Mouse (Mus musculus) kidney, postnatal 0 days (tissue): Measurements from ENCODE around the gene Lpp. TPM values are rescaled to one million over a fixed set of nuclear protein-coding genes. Genes with fewer than 3 reads are reported as not detected.

Source experiments
- ATAC-seq: fragments of 200-750 bp; cut with Nextera tagmentation; replicated peaks from 2 replicates; pipeline ENCODE4 v1.8.0; 2017; ENCODE audit warnings: low read depth, moderate number of reproducible peaks, moderate TSS enrichment, moderate library complexity; ENCODE audit not compliant: low FRiP score
- DNase-seq: peaks from one replicate; pipeline ENCODE4 v3.0.0-alpha.2; 2016; ENCODE audit warnings: low spot score
- H3K27ac ChIP-seq: fragments of 300-500 bp; sonication (generic); 2 replicates; pipeline ENCODE4 v1.5.1; 2014; ENCODE audit warnings: mild to moderate bottlenecking
- H3K27me3 ChIP-seq: fragments of 300-500 bp; sonication (generic); 2 replicates; pipeline ENCODE4 v1.6.1; 2014; ENCODE audit warnings: low read length, mixed read lengths; ENCODE audit not compliant: insufficient read depth
- H3K36me3 ChIP-seq: fragments of 300-500 bp; sonication (generic); 2 replicates; pipeline ENCODE4 v1.6.1; 2014; ENCODE audit warnings: low read length, mixed read lengths; ENCODE audit not compliant: insufficient read depth
- H3K4me1 ChIP-seq: fragments of 300-500 bp; sonication (generic); replicated peaks from 2 replicates; pipeline ENCODE4 v1.6.1; 2014; ENCODE audit warnings: antibody characterized with exemption, low read length, mixed read lengths; ENCODE audit not compliant: insufficient read depth
- H3K4me2 ChIP-seq: fragments of 300-500 bp; sonication (generic); 2 replicates; pipeline ENCODE4 v1.6.1; 2014; ENCODE audit warnings: mild to moderate bottlenecking, low read length, moderate library complexity, mixed read lengths
- H3K4me3 ChIP-seq: fragments of 300-500 bp; sonication (generic); replicated peaks from 2 replicates; pipeline ENCODE4 v1.5.1; 2014; ENCODE audit warnings: low read depth, low read length
- H3K9ac ChIP-seq: fragments of 300-500 bp; sonication (generic); 2 replicates; pipeline ENCODE4 v1.6.1; 2014; ENCODE audit warnings: low read depth, low read length
- H3K9me3 ChIP-seq: fragments of 300-500 bp; sonication (generic); replicated peaks from 2 replicates; pipeline ENCODE4 v1.6.1; 2016; ENCODE audit warnings: low read length, inconsistent platforms, mixed read lengths
- CTCF ChIP-seq: IDR thresholded peaks from 2 replicates; pipeline ENCODE4 v1.5.1; 2016; ENCODE audit warnings: antibody characterized with exemption, low read depth, mild to moderate bottlenecking, moderate library complexity
- WGBS: fragments of 180-500 bp; shearing (Covaris S2); extraction: QIAGEN DNeasy Blood & Tissue Kit; methylation state at CpG from one replicate; pipeline ENCODE4 v1.1.7; 2014; 5-methylcytosine and 5-hydroxymethylcytosine counted together
- polyA plus RNA-seq: library from polyadenylated mRNA; unstranded; fragments of >200 nt; fragmentation: Nextera tagmentation; extraction: Ambion mirVana; gene quantifications from 2 replicates; pipeline ENCODE4 v1.2.1, GENCODE M21; 2015

Lpp gene
- polyA plus RNA-seq, 1 experiment from 2014 or later, result 32.9 TPM

DNA sequence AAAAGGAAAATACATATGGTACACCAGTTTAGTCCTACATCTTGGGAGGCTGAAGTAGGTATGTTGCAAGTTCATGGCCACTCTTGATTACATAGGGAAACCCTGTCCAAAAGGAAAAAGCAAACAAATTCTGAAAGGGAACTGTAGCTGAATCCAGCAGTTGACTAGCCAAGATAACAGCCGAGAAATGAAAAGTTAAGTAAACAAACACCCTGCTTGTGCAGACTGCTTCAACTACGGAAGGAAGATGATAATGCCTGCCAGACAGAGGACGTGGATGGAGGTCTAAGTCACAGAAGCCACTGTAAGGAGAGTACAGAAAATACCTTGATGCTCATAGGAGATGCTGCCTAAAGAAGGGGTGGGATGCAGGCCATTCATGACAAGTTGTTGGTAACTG lies 504.3 kb downstream of the Lpp start:
- Histone ChIP-seq H3K4me1 (peaks cover 26% of the 10 kb centered on the region), H3K27ac (no peak overlapping the region), H3K27me3 (no peaks in the 10 kb centered on the region), H3K9me3 (no peaks in the 10 kb centered on the region), H3K4me2 (no peak overlapping the region), H3K4me3 (no peak overlapping the region), H3K9ac (no peak overlapping the region), H3K36me3 (no peaks in the 10 kb centered on the region)
- no peak for TF ChIP-seq CTCF
- no peak for DNase-seq
- WGBS, result 35% methylated on average over 3 of the region's 3 CpGs
- no peak for ATAC-seq

DNA sequence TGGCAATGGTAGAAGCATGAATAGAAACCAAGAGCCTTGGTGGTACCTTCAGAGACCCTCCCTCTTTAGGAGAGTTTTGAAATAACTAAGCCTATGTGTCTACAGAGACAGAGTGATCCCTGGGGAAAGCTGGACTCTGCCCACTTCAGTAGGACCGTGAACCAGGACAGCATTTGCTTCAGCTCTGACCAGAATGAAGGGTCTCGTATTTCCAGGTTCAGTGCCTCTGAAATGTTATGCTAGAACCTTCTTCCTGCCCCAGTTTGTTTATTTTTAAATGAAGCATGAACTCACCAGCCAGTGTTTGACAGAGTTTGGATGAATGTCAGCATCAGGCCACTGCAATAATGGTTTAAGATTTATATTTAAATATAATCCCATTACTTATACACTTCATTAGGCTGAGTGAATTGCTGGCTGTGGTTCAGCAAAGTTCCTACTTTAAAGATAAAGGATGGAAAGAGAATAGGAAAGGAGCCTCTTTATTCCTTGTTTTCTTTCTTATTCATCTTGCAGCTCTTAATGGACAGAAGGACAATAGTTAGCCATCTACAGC lies 507.0 kb downstream of the Lpp start:
- DNase-seq, result peak; percentile 80
- 22% methylated on average over 2 of the region's 2 CpGs for WGBS

DNA sequence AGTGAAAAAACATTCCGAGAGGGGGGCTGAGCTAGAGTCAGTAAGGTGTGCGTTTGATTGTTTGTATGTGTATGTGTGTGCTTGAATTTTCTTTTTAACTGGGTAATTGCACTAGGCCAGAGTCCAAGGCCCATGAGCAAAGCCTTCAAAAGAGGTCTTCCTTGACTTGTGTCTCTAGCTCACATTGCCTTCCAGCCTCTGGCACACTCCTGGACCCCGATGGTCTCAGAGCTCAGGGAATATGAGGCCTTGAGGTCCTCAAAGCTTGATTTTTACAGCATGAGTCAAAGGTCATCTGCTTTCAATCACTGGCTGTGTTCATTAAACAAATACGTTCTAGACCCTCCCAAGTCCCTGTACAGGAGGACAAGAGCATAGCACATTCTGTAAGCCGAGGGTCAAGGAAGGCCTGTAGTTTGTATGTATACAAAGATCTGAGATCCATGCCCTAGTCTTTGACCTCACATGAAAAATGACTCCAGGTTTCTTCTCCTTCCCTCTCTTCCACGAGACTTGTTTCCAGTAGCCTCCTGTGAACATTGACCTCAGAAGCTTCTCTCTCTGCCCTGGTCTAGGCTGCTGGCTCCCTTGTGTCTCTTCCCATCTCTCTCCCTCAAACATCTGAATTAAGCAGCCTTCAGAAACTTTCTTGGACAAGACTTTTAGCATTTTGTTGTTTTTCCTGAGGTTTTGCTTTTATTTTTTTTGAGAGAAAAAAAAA lies 508.0 kb downstream of the Lpp start:
- 40% methylated on average over 6 of the region's 6 CpGs for WGBS
- TF ChIP-seq CTCF, result no peak
- Histone ChIP-seq H3K4me3 (no peak overlapping the region), H3K9me3 (no peaks in the 10 kb centered on the region), H3K27me3 (no peaks in the 10 kb centered on the region), H3K4me2 (no peak overlapping the region), H3K9ac (no peak overlapping the region), H3K4me1 (peaks cover 26% of the 10 kb centered on the region), H3K36me3 (no peaks in the 10 kb centered on the region), H3K27ac (no peak overlapping the region)
- DNase-seq (no peak), ATAC-seq (no peak)

More for the DNA sequence above, 507.0 kb downstream of the Lpp start:
- Histone ChIP-seq H3K27me3 (no peaks in the 10 kb centered on the region), H3K9ac (no peak overlapping the region), H3K9me3 (no peaks in the 10 kb centered on the region), H3K27ac (0 out of 2 replicates have a peak overlapping the region, but pooled peaks have one; percentile 14), H3K4me1 (peaks cover 26% of the 10 kb centered on the region), H3K4me2 (no peak overlapping the region), H3K4me3 (no peak overlapping the region), H3K36me3 (no peaks in the 10 kb centered on the region)
- TF ChIP-seq CTCF, result no peak
- no peak for ATAC-seq

DNA sequence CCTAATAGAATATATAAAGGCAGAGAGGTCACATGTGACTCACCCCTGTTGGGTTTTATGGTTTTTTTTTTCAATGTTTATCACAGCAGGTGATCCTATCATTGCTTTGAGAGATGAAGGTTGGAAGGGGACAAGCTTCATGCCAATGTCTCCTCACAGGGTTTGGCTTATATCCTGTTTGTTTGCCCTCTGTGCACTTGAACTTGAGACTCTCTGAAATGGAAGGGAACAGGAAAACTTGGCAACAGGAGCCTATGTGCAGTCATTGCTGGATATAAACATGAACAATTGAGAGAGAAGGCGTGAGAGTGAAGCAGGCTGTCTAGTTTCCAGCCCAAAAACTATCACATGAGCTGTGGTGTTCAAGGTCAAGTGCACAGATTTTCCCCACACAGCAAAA lies 508.8 kb downstream of the Lpp start:
- H3K4me1 ChIP-seq, result peaks cover 26% of the 10 kb centered on the region
- no peak overlapping the region for H3K4me3 ChIP-seq
- ATAC-seq (no peak), DNase-seq (no peak)
- H3K9me3 ChIP-seq, result no peaks in the 10 kb centered on the region
- no peak for TF ChIP-seq CTCF
- H3K4me2 ChIP-seq, result no peak overlapping the region
- H3K36me3 ChIP-seq, result no peaks in the 10 kb centered on the region
- H3K9ac ChIP-seq, result no peak overlapping the region
- H3K27me3 ChIP-seq, result no peaks in the 10 kb centered on the region
- H3K27ac ChIP-seq, result no peak overlapping the region
- 77% methylated on average over 1 of the region's 1 CpGs for WGBS

DNA sequence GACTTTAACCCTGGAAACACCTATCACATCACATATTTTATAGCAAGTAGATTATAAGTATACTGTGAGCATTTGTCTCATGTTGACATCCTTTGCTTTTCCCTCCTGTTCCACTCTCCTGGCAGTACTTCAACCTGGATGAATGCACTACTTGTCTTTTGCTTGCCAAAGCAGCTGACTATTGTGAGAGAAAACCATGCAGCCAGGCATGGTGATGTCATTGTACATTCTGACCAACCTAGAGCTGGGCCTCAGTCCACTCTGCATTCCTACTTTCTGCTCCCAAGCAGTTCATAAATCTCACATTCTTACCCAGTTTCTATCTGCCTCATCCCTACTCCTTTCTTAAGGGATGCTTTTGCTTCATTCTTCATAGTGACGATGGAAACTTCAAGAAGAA lies 515.6 kb downstream of the Lpp start:
- Histone ChIP-seq H3K4me1 (no peaks in the 10 kb centered on the region), H3K27me3 (no peaks in the 10 kb centered on the region), H3K27ac (no peak overlapping the region), H3K9ac (no peak overlapping the region), H3K36me3 (no peaks in the 10 kb centered on the region), H3K4me2 (no peak overlapping the region), H3K4me3 (no peak overlapping the region), H3K9me3 (no peaks in the 10 kb centered on the region)
- ATAC-seq (no peak), DNase-seq (no peak)
- WGBS, result 87% methylated on average over 1 of the region's 1 CpGs
- no peak for TF ChIP-seq CTCF

DNA sequence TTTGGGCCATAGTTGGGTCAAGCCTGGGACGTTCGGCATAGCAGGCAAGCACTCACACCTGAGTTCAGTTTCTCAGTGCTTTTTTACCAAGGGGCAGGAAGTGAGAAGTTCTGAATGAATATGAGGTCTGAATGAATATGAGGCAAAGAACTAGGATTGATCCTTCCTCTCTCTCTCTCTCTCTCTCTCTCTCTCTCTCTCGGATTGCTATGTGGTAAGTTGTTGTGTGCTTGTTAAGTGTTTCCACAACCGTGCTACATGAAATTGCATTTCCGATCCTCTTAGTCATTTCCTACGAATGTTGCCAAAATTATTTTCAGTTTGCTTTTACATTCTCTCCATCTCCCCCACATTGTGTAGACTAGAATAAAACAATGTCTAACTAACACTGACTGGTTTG lies 517.0 kb downstream of the Lpp start:
- DNase-seq (no peak), ATAC-seq (no peak)
- no peaks in the 10 kb centered on the region for H3K36me3 ChIP-seq
- H3K9me3 ChIP-seq, result no peaks in the 10 kb centered on the region
- TF ChIP-seq CTCF, result no peak
- H3K4me3 ChIP-seq, result no peak overlapping the region
- H3K4me2 ChIP-seq, result no peak overlapping the region
- H3K27ac ChIP-seq, result no peak overlapping the region
- 72% methylated on average over 6 of the region's 6 CpGs for WGBS
- H3K4me1 ChIP-seq, result no peaks in the 10 kb centered on the region
- no peaks in the 10 kb centered on the region for H3K27me3 ChIP-seq
- no peak overlapping the region for H3K9ac ChIP-seq
